Mouse (Mus musculus) liver, adult (tissue): ENCODE results near the gene Kctd17.

ENCODE experiments used
- GATA4 ChIP-seq: IDR thresholded peaks from 2 replicates; pipeline ENCODE4 v1.6.1; 2014; ENCODE audit warnings: mild to moderate bottlenecking, low read length; ENCODE audit not compliant: insufficient replicate concordance

The Kctd17 gene

GRCm38 (mm10) chr15:78450419-78450768, 22.0 kb downstream of the Kctd17 start:
- no peak for TF ChIP-seq GATA4

- TF ChIP-seq GATA4: no peak
Observed at GRCm38 (mm10) chr15:78451201-78451600, 22.8 kb downstream of the Kctd17 start.

- TF ChIP-seq GATA4: no peak
Observed at GRCm38 (mm10) chr15:78452929-78453328, 24.6 kb downstream of the Kctd17 start.

- no peak for TF ChIP-seq GATA4
Observed at GRCm38 (mm10) chr15:78455168-78455567, 26.8 kb downstream of the Kctd17 start.

- no peak for TF ChIP-seq GATA4
Observed at GRCm38 (mm10) chr15:78456051-78456450, 27.7 kb downstream of the Kctd17 start.

GRCm38 (mm10) chr15:78457193-78457592, 28.8 kb downstream of the Kctd17 start:
- no peak for TF ChIP-seq GATA4

- no peak for TF ChIP-seq GATA4
Observed at GRCm38 (mm10) chr15:78462981-78463380, 34.6 kb downstream of the Kctd17 start.

- TF ChIP-seq GATA4: no peak
Observed at GRCm38 (mm10) chr15:78466809-78467208, 38.4 kb downstream of the Kctd17 start.

GRCm38 (mm10) chr15:78467570-78467969, 39.2 kb downstream of the Kctd17 start:
- TF ChIP-seq GATA4: no peak

GRCm38 (mm10) chr15:78468379-78468937, 40.1 kb downstream of the Kctd17 start, which contains the start of gene Tmprss6:
Gene Tmprss6 (minus strand): TSS chr15:78468634.
- no peak for TF ChIP-seq GATA4

- TF ChIP-seq GATA4: peak; percentile 21; the same call in 1 of the 2 replicates
Observed at GRCm38 (mm10) chr15:78470495-78471276, 42.3 kb downstream of the Kctd17 start.

- TF ChIP-seq GATA4: peak; percentile 46; the same call in 1 of the 2 replicates
Observed at GRCm38 (mm10) chr15:78471902-78472301, 43.5 kb downstream of the Kctd17 start.

- TF ChIP-seq GATA4: no peak
Observed at GRCm38 (mm10) chr15:78473442-78473841, 45.1 kb downstream of the Kctd17 start.

GRCm38 (mm10) chr15:78475604-78476031, 47.3 kb downstream of the Kctd17 start:
- TF ChIP-seq GATA4: no peak

- TF ChIP-seq GATA4: no peak
Observed at GRCm38 (mm10) chr15:78476878-78477277, 48.5 kb downstream of the Kctd17 start.

- no peak for TF ChIP-seq GATA4
Observed at GRCm38 (mm10) chr15:78478073-78478472, 49.7 kb downstream of the Kctd17 start.
